Mouse (Mus musculus) bone marrow macrophage, adult 2 months (primary cell): Measurements from ENCODE around the gene Espl1.

ENCODE experiments used
- CTCF ChIP-seq: IDR thresholded peaks from 2 replicates; pipeline ENCODE4 v1.5.1; 2012; ENCODE audit warnings: low read depth, mild to moderate bottlenecking, low read length, moderate library complexity
- POLR2A ChIP-seq: IDR thresholded peaks from 2 replicates; pipeline ENCODE4 v1.6.1; 2012; ENCODE audit warnings: mild to moderate bottlenecking, low read depth, low read length, borderline replicate concordance

- TF ChIP-seq CTCF (no peak), POLR2A (no peak)
Observed at GRCm38 (mm10) chr15:102324654-102325473, 28.8 kb downstream of the Espl1 start.
